Mouse (Mus musculus) kidney, adult 2 months (tissue): ENCODE data around the gene Syt3.

Experiments used
- CTCF ChIP-seq: fragments of 200-500 bp; conservative IDR thresholded peaks from 2 replicates; pipeline ENCODE4 v1.5.1; 2011; ENCODE audit warnings: low read depth, mild to moderate bottlenecking, control low read depth, low read length, moderate library complexity, mixed read lengths; ENCODE audit not compliant: insufficient read depth, insufficient read length
- POLR2A ChIP-seq: fragments of 200-500 bp; IDR thresholded peaks from one replicate; pipeline ENCODE4 v1.6.1; 2011; ENCODE audit warnings: low read depth, low read length, control low read depth

DNA sequence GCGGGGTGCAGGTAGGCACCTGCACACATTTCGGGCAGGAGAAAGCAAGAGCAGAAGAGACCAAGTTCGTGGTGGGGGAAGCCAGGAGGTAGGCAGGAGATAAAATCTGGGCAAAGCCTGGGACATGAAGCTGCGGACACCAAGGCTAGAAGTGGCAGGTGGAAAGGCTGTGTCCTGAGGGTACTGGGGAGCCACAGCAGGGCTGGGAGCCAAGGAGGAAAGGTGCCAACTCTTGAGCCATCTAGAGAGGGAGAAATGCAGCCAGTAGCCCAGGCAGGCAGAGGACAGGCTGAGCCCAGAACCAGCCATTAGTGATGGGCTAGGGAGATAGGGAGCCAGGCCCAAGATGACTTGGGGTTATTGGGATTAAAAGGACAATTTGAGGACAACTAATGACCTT is 7.9 kb downstream of the Syt3 start:
- TF ChIP-seq CTCF (no peak), POLR2A (no peak)
